ENCODE assay signal across 26 mouse cellular contexts in genomic region chr16:45930308-45930707, GRCm38 (mm10). TPM values are rescaled to one million over a fixed set of nuclear protein-coding genes. Genes with fewer than 3 reads are reported as not detected.
DNase-seq lines count a peak whose midpoint lies in the region; ATAC-seq and TF ChIP-seq lines count a peak whose summit lies in the region.
"Had no signal": no experiment of that assay in that cellular context is flagged by ENCODE, and none has a peak within 500 bp of the region (broad histone marks: within the 10 kb centered on the region; RNA-seq: fewer than 3 reads in every experiment).

No protein-coding gene starts in this region.

- H3K27ac ChIP-seq in lung, embryonic 15.5 days, result 0 out of 2 replicates have a peak overlapping the region, but pooled peaks have one; percentile 19
- H3K27ac ChIP-seq in stomach, embryonic 15.5 days, result peak overlapping the region; percentile 28; the same call in 1 of the 2 replicates
- H3K27ac ChIP-seq: forebrain, embryonic 10.5 days; intestine, embryonic 15.5 days; liver, embryonic 12.5 days; midbrain, embryonic 15.5 days had no signal

- no peak overlapping the region for H3K4me3 ChIP-seq in lung, embryonic 15.5 days
- H3K4me3 ChIP-seq in C2C12 (ENCODE audit: insufficient read depth, poor library complexity, severe bottlenecking), result no peak overlapping the region
- H3K4me3 ChIP-seq in stomach, embryonic 15.5 days (replicated peaks), result no peak overlapping the region
- H3K4me3 ChIP-seq: forebrain, embryonic 10.5 days; intestine, embryonic 15.5 days; liver, embryonic 12.5 days; midbrain, embryonic 15.5 days had no signal

- DNase-seq in adrenal gland, adult 2 months, result peak; percentile 22
- no peak for DNase-seq in adrenal gland, postnatal 36 days
- DNase-seq in lung, adult 18-20 months, result no peak
- DNase-seq in left cerebral cortex, adult 11 months (ENCODE audit: low spot score), result no peak
- DNase-seq in ovary, postnatal 14 days (ENCODE audit: low spot score), result no peak
- DNase-seq: adrenal gland, adult 8-10 months; cerebellum, adult 2 months; cerebellum, postnatal 25 days; gastrocnemius, postnatal 14 days; heart, adult 11 months; kidney, adult 8-10 months; kidney, postnatal 14 days; lung, embryonic 14.5 days; right cerebral cortex, adult 18-20 months; right cerebral cortex, postnatal 4 days; thymus, adult 2 months had no signal

- no peaks in the 10 kb centered on the region for H3K79me2 ChIP-seq in C2C12 (ENCODE audit: control insufficient read depth, insufficient read depth)

- no peak for ATAC-seq in lung, embryonic 15.5 days (ENCODE audit: borderline replicate concordance, extremely low read depth, low FRiP score, low TSS enrichment)
- no peak for ATAC-seq in stomach, embryonic 15.5 days (ENCODE audit: insufficient read depth, low FRiP score, low read depth)
- ATAC-seq: forebrain, embryonic 16.5 days; hindbrain, embryonic 16.5 days; intestine, embryonic 15.5 days; liver, embryonic 12.5 days; midbrain, embryonic 15.5 days; Patski had no signal

- no peaks in the 10 kb centered on the region for H3K27me3 ChIP-seq in lung, embryonic 15.5 days
- no peaks in the 10 kb centered on the region for H3K27me3 ChIP-seq in C2C12 (ENCODE audit: control insufficient read depth, insufficient read depth, insufficient read length)
- H3K27me3 ChIP-seq in stomach, embryonic 15.5 days (replicated peaks), result no peaks in the 10 kb centered on the region
- H3K27me3 ChIP-seq: intestine, embryonic 15.5 days; liver, embryonic 12.5 days; midbrain, embryonic 15.5 days; Patski had no signal

- H3K4me2 ChIP-seq in lung, embryonic 15.5 days, result no peak overlapping the region
- H3K4me2 ChIP-seq in stomach, embryonic 15.5 days, result no peak overlapping the region
- H3K4me2 ChIP-seq: intestine, embryonic 15.5 days; liver, embryonic 12.5 days; lung, embryonic 14.5 days; midbrain, embryonic 15.5 days had no signal

- no peak overlapping the region for H3ac ChIP-seq in C2C12 (ENCODE audit: control insufficient read depth, insufficient read length, low read depth)

- TF ChIP-seq CTCF in C2C12 (IDR thresholded peaks at IDR 0.05; ENCODE audit: control insufficient read depth, insufficient read depth, insufficient read length), result no peak

- no peaks in the 10 kb centered on the region for H3K79me3 ChIP-seq in C2C12 (ENCODE audit: low read depth)

- H3K9ac ChIP-seq in lung, embryonic 15.5 days, result no peak overlapping the region
- no peak overlapping the region for H3K9ac ChIP-seq in stomach, embryonic 15.5 days
- H3K9ac ChIP-seq: intestine, embryonic 15.5 days; liver, embryonic 12.5 days; lung, embryonic 14.5 days; midbrain, embryonic 15.5 days had no signal

- 55% methylated on average over 3 of the region's 3 CpGs for WGBS in lung, embryonic 15.5 days
- 49% methylated on average over 3 of the region's 3 CpGs for WGBS in stomach, embryonic 15.5 days

- H3K36me3 ChIP-seq in lung, embryonic 15.5 days, result no peaks in the 10 kb centered on the region
- H3K36me3 ChIP-seq in C2C12 (ENCODE audit: control insufficient read depth, insufficient read depth), result no peaks in the 10 kb centered on the region
- H3K36me3 ChIP-seq in stomach, embryonic 15.5 days, result no peaks in the 10 kb centered on the region
- H3K36me3 ChIP-seq: forebrain, embryonic 10.5 days; intestine, embryonic 15.5 days; liver, embryonic 12.5 days; midbrain, embryonic 15.5 days had no signal

- H3K4me1 ChIP-seq in lung, embryonic 15.5 days, result peaks cover 39% of the 10 kb centered on the region
- 0 out of 2 replicates have a peak, but pooled peaks cover 3% of the 10 kb centered on the region for H3K4me1 ChIP-seq in stomach, embryonic 15.5 days
- H3K4me1 ChIP-seq: midbrain, embryonic 15.5 days had no signal

- no peaks in the 10 kb centered on the region for H3K9me3 ChIP-seq in lung, embryonic 15.5 days
- no peaks in the 10 kb centered on the region for H3K9me3 ChIP-seq in stomach, embryonic 15.5 days
- H3K9me3 ChIP-seq: forebrain, embryonic 10.5 days; intestine, embryonic 15.5 days; liver, embryonic 12.5 days; midbrain, embryonic 15.5 days had no signal

TF ChIP-seq in C2C12, 6 proteins besides CTCF, POLR2A, EP300 and RAD21:
- TF ChIP-seq MYOG (IDR thresholded peaks at IDR 0.05; ENCODE audit: control insufficient read depth, extremely low read depth, insufficient read length), result no peak
- no peak for TF ChIP-seq USF1 (IDR thresholded peaks at IDR 0.05; ENCODE audit: low read depth)
- no peak for TF ChIP-seq MAX (IDR thresholded peaks at IDR 0.05)
- peak; percentile 84 for TF ChIP-seq MYOD1 (IDR thresholded peaks at IDR 0.05; ENCODE audit: control insufficient read depth, insufficient read length, low read depth)
- peak; percentile 12 for TF ChIP-seq FOSL1 (IDR thresholded peaks at IDR 0.05; ENCODE audit: insufficient read depth, low read length, poor library complexity, severe bottlenecking)
- no peak for TF ChIP-seq CEBPB (IDR thresholded peaks at IDR 0.05; ENCODE audit: low read depth)

RNA-seq across cellular contexts. Expression of gene Phldb2, which starts 23.1 kb away (rescaled TPM):
- 10 to 100 TPM; 28.4 to 29.4 TPM for total RNA-seq in adrenal gland, adult 2 months (2021)
- polyA plus RNA-seq in adrenal gland, adult 2 months (2012; rRNA removed), result 11.0 and 17.6 TPM in 2 replicates
- total RNA-seq in adrenal gland, postnatal 36 days (2021), result 10 to 100 TPM; 29.8 to 50.3 TPM
- polyA plus RNA-seq in lung, embryonic 15.5 days (2015; fragmentation: Nextera tagmentation; extraction: Ambion mirVana), result 54.9 and 58.9 TPM in 2 replicates
- 33.0 TPM for polyA plus RNA-seq in C2C12 (2012; fragmentation: generic; extraction: Trizol)
- polyA plus RNA-seq in stomach, embryonic 15.5 days (2015; fragmentation: Nextera tagmentation; extraction: Ambion mirVana), result 31.4 and 33.3 TPM in 2 replicates
